Mouse (Mus musculus) ES-E14 (cell line): Measurements from ENCODE around the gene Nrxn3. TPM values are rescaled to one million over a fixed set of nuclear protein-coding genes. Genes with fewer than 3 reads are reported as not detected.

Source experiments
- DNase-seq: peaks from one replicate; pipeline ENCODE4 v3.0.0-alpha.2; 2013; ENCODE audit warnings: low read depth, low spot score
- H3K27ac ChIP-seq: 2 replicates; pipeline ENCODE4 v1.5.1; 2012; ENCODE audit warnings: low read depth, mild to moderate bottlenecking, low read length, moderate library complexity, mixed read lengths; ENCODE audit not compliant: poor library complexity, insufficient read depth, severe bottlenecking
- H3K36me3 ChIP-seq: 2 replicates; pipeline ENCODE4 v1.6.1; 2012; ENCODE audit warnings: mild to moderate bottlenecking, low read length, moderate library complexity, mixed read lengths; ENCODE audit not compliant: control insufficient read depth, poor library complexity, insufficient read depth, severe bottlenecking
- H3K4me1 ChIP-seq, 2 experiments: fragments of 150-350 bp in 1 of 2; sonication (generic) in 1 of 2; 2 replicates each; pipeline ENCODE4 v1.6.1; 2012; ENCODE audit warnings: low read length in 2 of 2, mild to moderate bottlenecking in 1 of 2, mixed read lengths in 1 of 2; ENCODE audit not compliant: control insufficient read depth in 2 of 2, insufficient read depth in 2 of 2, poor library complexity in 1 of 2
- H3K4me3 ChIP-seq, 2 experiments: fragments of 150-350 bp in 1 of 2; sonication (generic) in 1 of 2; 2 replicates each; pipeline ENCODE4 v1.5.1; 2012; ENCODE audit warnings: low read length in 2 of 2, low read depth in 1 of 2, mild to moderate bottlenecking in 1 of 2, mixed read lengths in 1 of 2; ENCODE audit not compliant: insufficient read depth in 1 of 2, poor library complexity in 1 of 2, severe bottlenecking in 1 of 2
- H3K9ac ChIP-seq: 2 replicates; pipeline ENCODE4 v1.6.1; 2012; ENCODE audit warnings: low read depth, mild to moderate bottlenecking, low read length, mixed read lengths; ENCODE audit not compliant: poor library complexity, insufficient read depth, severe bottlenecking
- H3K9me3 ChIP-seq: fragments of 150-350 bp; sonication (generic); 2 replicates; pipeline ENCODE4 v1.6.1; 2012; ENCODE audit warnings: low read depth, mild to moderate bottlenecking, low read length; ENCODE audit not compliant: control insufficient read depth, insufficient read depth
- CHD2 ChIP-seq: IDR thresholded peaks from 2 replicates; pipeline ENCODE4 v1.6.1; 2014; ENCODE audit warnings: mild to moderate bottlenecking, low read depth, low read length, inconsistent platforms
- HCFC1 ChIP-seq: IDR thresholded peaks from 2 replicates; pipeline ENCODE4 v1.6.1; 2012; ENCODE audit warnings: low read length, inconsistent platforms, borderline replicate concordance; ENCODE audit not compliant: insufficient read depth
- MAFK ChIP-seq: IDR thresholded peaks from 2 replicates; pipeline ENCODE4 v1.6.1; 2014; ENCODE audit warnings: mild to moderate bottlenecking, low read depth, low read length, inconsistent platforms; ENCODE audit not compliant: insufficient read depth
- ZC3H11A ChIP-seq: IDR thresholded peaks from 2 replicates; pipeline ENCODE4 v1.6.1; 2012; ENCODE audit warnings: low read depth, mild to moderate bottlenecking, inconsistent platforms, low read length, borderline replicate concordance
- ZNF384 ChIP-seq: IDR thresholded peaks from 2 replicates; pipeline ENCODE4 v1.6.1; 2012; ENCODE audit warnings: low read depth, low read length, inconsistent platforms
- in situ Hi-C, 2 experiments: fragments of 600-800 bp; cut with MboI; formaldehyde crosslinking; loops; one replicate each; pipeline ENCODE4 v1.15.1; 2025; ENCODE audit warnings: low sequenced_read_pairs in 2 of 2, inconsistent platforms in 1 of 2; ENCODE audit not compliant: unreplicated experiment in 2 of 2
- total RNA-seq: library from RNA; depleted of rRNA; stranded (reverse); fragments of 300-350 nt; gene quantifications from 2 replicates; pipeline ENCODE4 v1.2.3, GENCODE M21; 2012

Gene Nrxn3
- total RNA-seq, 1 experiment = 0.13 TPM

- H3K4me1 ChIP-seq = no peaks in the 10 kb centered on the region
- H3K27ac ChIP-seq = no peak overlapping the region
- in situ Hi-C loops = no loop called here
- no peaks in the 10 kb centered on the region for H3K36me3 ChIP-seq
- no peak for DNase-seq
- H3K9me3 ChIP-seq = no peaks in the 10 kb centered on the region
- H3K9ac ChIP-seq = no peak overlapping the region
- H3K4me3 ChIP-seq = no peak overlapping the region
- no peak for TF ChIP-seq ZC3H11A
Observed at GRCm38 (mm10) chr12:88926306-88926705, 203.6 kb downstream of the Nrxn3 start.

- H3K4me3 ChIP-seq = no peak overlapping the region
- H3K4me1 ChIP-seq = no peaks in the 10 kb centered on the region
- no peak overlapping the region for H3K9ac ChIP-seq
- TF ChIP-seq ZC3H11A (no peak), CHD2 (no peak), MAFK (no peak)
- H3K9me3 ChIP-seq = no peaks in the 10 kb centered on the region
- no peak overlapping the region for H3K27ac ChIP-seq
- in situ Hi-C loops = no loop called here
- H3K36me3 ChIP-seq = no peaks in the 10 kb centered on the region
- DNase-seq = no peak
Observed at GRCm38 (mm10) chr12:88931713-88932112, 209.0 kb downstream of the Nrxn3 start.

- H3K27ac ChIP-seq = no peak overlapping the region
- no peak overlapping the region for H3K9ac ChIP-seq
- H3K9me3 ChIP-seq = no peaks in the 10 kb centered on the region
- TF ChIP-seq ZNF384 (no peak), CHD2 (no peak), ZC3H11A (no peak), MAFK (no peak), HCFC1 (no peak)
- in situ Hi-C loops = no loop called here
- DNase-seq = no peak
- H3K4me3 ChIP-seq = no peak overlapping the region
- no peaks in the 10 kb centered on the region for H3K36me3 ChIP-seq
- no peaks in the 10 kb centered on the region for H3K4me1 ChIP-seq
Observed at GRCm38 (mm10) chr12:88939679-88940078, 217.0 kb downstream of the Nrxn3 start.

- Histone ChIP-seq H3K36me3 (no peaks in the 10 kb centered on the region), H3K9me3 (no peaks in the 10 kb centered on the region), H3K4me3 (no peak overlapping the region), H3K4me1 (no peaks in the 10 kb centered on the region), H3K27ac (no peak overlapping the region), H3K9ac (no peak overlapping the region)
- in situ Hi-C loops = no loop called here
- DNase-seq = no peak
- TF ChIP-seq CHD2 = no peak
- no peak for TF ChIP-seq ZC3H11A
- TF ChIP-seq HCFC1 = no peak
- TF ChIP-seq MAFK = no peak
- no peak for TF ChIP-seq ZNF384
Observed at GRCm38 (mm10) chr12:88944967-88945366, 222.3 kb downstream of the Nrxn3 start.

GRCm38 (mm10) chr12:88949870-88950269 is 227.2 kb downstream of the Nrxn3 start:
- DNase-seq = no peak
- no peaks in the 10 kb centered on the region for H3K4me1 ChIP-seq
- H3K9ac ChIP-seq = no peak overlapping the region
- no peaks in the 10 kb centered on the region for H3K9me3 ChIP-seq
- H3K4me3 ChIP-seq = no peak overlapping the region
- in situ Hi-C loops = no loop called here
- H3K27ac ChIP-seq = no peak overlapping the region
- TF ChIP-seq MAFK = no peak
- TF ChIP-seq ZC3H11A = no peak
- no peak for TF ChIP-seq CHD2
- TF ChIP-seq HCFC1 = no peak
- TF ChIP-seq ZNF384 = no peak
- no peaks in the 10 kb centered on the region for H3K36me3 ChIP-seq
